Mouse (Mus musculus): Measurements from ENCODE around the gene Kcnip4. TPM values are rescaled to one million over a fixed set of nuclear protein-coding genes. Genes with fewer than 3 reads are reported as not detected.

Gene Kcnip4
- polyA plus RNA-seq, 1 experiment from 2014 or later: 0.66 TPM

DNA sequence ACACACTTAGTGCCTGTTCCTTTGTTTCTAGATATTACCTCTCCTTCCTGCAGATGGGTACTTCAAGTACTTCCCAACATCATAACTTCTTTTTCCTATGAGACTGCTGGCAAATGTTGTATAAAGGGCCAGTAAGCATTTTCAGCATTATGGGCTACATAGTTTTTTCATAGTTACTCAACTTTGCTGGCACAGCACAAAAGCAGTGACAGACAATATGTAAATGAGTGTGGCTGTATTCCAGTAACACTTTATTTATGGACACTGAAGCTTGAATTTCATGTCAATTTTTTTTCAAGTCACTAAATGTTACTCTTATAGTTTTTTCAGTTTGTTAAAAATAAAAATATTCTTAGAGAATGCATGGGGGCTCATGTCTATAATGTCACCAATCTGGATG, 105.0 kb downstream of the Kcnip4 start:
- H3K4me2 ChIP-seq (ENCODE audit: low read depth, low read length): no peak overlapping the region
- H3K9ac ChIP-seq (ENCODE audit: low read length): no peak overlapping the region
- H3K27me3 ChIP-seq (ENCODE audit: control insufficient read depth, insufficient read depth, low read length): no peaks in the 10 kb centered on the region
- no peaks in the 10 kb centered on the region for H3K36me3 ChIP-seq (ENCODE audit: control insufficient read depth, insufficient read depth)
- H3K27ac ChIP-seq (ENCODE audit: low read length): no peak overlapping the region
- ATAC-seq (replicated peaks; ENCODE audit: extremely low read depth, insufficient read depth, low FRiP score): no peak
- H3K4me1 ChIP-seq (ENCODE audit: control insufficient read depth, insufficient read depth, low read length): no peaks in the 10 kb centered on the region
- no peaks in the 10 kb centered on the region for H3K9me3 ChIP-seq (replicated peaks; ENCODE audit: control insufficient read depth, low read length)
- H3K4me3 ChIP-seq (ENCODE audit: low read length): no peak overlapping the region

DNA sequence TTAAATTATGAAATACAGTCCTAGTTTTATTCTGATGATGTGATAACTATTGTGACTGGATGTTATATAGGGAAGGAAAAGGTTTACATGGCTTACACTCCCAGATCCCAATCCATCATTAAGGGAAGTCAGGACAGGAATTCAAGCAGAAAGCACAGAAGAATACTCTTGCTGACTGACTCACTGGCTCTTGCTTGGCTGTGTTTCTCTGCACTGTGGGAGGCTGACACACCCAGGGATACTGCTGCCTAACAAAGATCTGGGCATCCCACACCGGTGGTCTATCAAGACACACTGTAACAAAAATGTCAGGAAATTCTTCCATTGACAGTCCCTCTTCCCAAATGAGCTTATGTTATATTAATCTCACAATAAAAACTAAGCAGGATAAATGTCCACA, 116.4 kb downstream of the Kcnip4 start:
- no peak for ATAC-seq (replicated peaks; ENCODE audit: extremely low read depth, insufficient read depth, low FRiP score)
- no peak overlapping the region for H3K4me2 ChIP-seq (ENCODE audit: low read depth, low read length)
- no peak overlapping the region for H3K4me3 ChIP-seq (ENCODE audit: low read length)
- no peaks in the 10 kb centered on the region for H3K27me3 ChIP-seq (ENCODE audit: control insufficient read depth, insufficient read depth, low read length)
- H3K36me3 ChIP-seq (ENCODE audit: control insufficient read depth, insufficient read depth): no peaks in the 10 kb centered on the region
- no peaks in the 10 kb centered on the region for H3K4me1 ChIP-seq (ENCODE audit: control insufficient read depth, insufficient read depth, low read length)
- WGBS: 66% methylated on average over 1 of the region's 1 CpGs
- no peak overlapping the region for H3K9ac ChIP-seq (ENCODE audit: low read length)
- H3K9me3 ChIP-seq (replicated peaks; ENCODE audit: control insufficient read depth, low read length): no peaks in the 10 kb centered on the region
- H3K27ac ChIP-seq (ENCODE audit: low read length): no peak overlapping the region

DNA sequence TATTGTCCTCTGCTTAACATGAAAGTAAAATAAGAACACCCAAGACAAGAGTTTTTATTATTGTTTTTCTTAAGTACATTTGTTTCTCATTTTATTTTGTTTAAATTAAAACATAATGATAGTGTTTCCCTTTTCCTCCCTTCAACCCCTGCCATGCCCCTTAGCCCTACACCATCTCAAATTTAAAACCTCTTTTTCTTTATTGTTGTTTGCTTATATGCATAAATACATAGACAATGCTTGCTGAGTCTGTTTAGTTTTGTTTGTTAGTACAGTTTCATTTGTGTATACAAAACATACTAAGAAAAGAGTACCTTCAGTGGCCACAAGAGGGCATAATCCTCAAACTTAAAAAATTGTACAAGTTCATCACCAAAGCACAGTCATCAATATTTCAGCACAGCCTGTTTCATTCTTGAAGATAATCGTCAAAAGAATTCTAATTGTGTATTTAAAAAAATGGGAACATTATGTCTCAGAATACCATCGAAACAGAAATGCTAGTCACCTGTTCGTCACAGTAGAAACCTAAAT, 154.1 kb downstream of the Kcnip4 start:
- no peak overlapping the region for H3K4me3 ChIP-seq (ENCODE audit: low read length)
- no peaks in the 10 kb centered on the region for H3K36me3 ChIP-seq (ENCODE audit: control insufficient read depth, insufficient read depth)
- H3K9me3 ChIP-seq (replicated peaks; ENCODE audit: control insufficient read depth, low read length): no peaks in the 10 kb centered on the region
- H3K27me3 ChIP-seq (ENCODE audit: control insufficient read depth, insufficient read depth, low read length): no peaks in the 10 kb centered on the region
- no peaks in the 10 kb centered on the region for H3K4me1 ChIP-seq (ENCODE audit: control insufficient read depth, insufficient read depth, low read length)
- no peak for ATAC-seq (replicated peaks; ENCODE audit: extremely low read depth, insufficient read depth, low FRiP score)
- H3K9ac ChIP-seq (ENCODE audit: low read length): no peak overlapping the region
- no peak overlapping the region for H3K27ac ChIP-seq (ENCODE audit: low read length)
- 45% methylated on average over 3 of the region's 3 CpGs for WGBS
- H3K4me2 ChIP-seq (ENCODE audit: low read depth, low read length): no peak overlapping the region

DNA sequence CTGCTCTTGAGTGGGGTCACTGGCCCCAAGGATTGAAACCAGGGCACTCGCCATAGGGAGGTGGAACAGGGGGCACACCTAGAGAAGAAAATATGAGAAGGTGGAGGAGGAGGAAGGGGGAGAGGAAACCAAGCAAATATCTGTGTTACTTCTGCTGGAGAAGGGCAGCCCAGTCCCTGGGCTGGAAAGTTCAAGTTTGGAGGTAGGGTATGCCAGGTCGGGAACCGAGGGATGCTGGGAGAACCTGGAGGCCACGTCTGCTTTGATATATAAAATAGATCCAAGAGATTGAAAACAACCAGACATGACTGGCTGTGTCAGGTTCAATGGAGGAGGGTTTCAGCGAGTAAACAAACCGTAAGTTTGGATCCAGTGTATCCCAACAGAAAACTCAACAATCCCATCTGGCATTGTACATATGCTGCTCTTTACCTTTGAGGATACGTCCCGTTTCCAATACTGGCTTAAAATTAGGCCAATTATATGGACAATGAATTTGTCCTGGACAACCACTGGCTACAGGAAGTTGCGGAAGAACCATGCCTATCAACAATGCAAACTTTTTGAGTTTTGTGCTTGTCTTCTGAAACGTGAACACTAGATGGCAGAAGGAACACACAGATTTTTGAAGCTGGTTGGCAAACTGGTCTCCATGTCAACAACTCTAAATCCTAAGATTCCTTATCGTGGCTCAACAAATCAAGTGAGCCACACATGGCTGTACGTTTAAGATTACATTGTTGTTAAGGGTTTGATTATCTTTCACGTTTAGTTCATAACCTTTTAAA, 155.9 kb downstream of the Kcnip4 start:
- no peak overlapping the region for H3K9ac ChIP-seq (ENCODE audit: low read length)
- no peaks in the 10 kb centered on the region for H3K36me3 ChIP-seq (ENCODE audit: control insufficient read depth, insufficient read depth)
- H3K4me3 ChIP-seq (ENCODE audit: low read length): no peak overlapping the region
- ATAC-seq (replicated peaks; ENCODE audit: extremely low read depth, insufficient read depth, low FRiP score): no peak
- WGBS: 39% methylated on average over 13 of the region's 13 CpGs
- H3K4me2 ChIP-seq (ENCODE audit: low read depth, low read length): no peak overlapping the region
- H3K9me3 ChIP-seq (replicated peaks; ENCODE audit: control insufficient read depth, low read length): no peaks in the 10 kb centered on the region
- no peak overlapping the region for H3K27ac ChIP-seq (ENCODE audit: low read length)
- H3K4me1 ChIP-seq (ENCODE audit: control insufficient read depth, insufficient read depth, low read length): no peaks in the 10 kb centered on the region
- H3K27me3 ChIP-seq (ENCODE audit: control insufficient read depth, insufficient read depth, low read length): no peaks in the 10 kb centered on the region

DNA sequence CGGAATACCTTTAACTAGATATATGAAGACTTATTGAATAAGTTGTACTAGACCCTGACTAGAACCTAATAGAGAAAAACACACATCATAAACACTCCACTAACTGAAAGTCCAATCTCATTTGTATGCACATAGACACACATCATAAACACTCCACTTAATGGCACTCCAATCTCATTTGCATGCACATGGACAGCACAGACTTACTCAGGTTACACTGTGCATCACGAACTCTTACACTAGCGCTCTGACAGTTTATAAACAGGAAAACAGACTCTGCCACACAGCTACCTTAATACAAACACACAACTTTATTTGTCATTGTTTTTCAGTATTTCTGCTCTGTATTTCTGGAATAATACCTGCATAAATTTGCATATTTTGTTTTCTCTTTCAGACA, 168.3 kb downstream of the Kcnip4 start:
- no peak overlapping the region for H3K4me2 ChIP-seq (ENCODE audit: low read depth, low read length)
- no peak for ATAC-seq (replicated peaks; ENCODE audit: extremely low read depth, insufficient read depth, low FRiP score)
- no peak overlapping the region for H3K4me3 ChIP-seq (ENCODE audit: low read length)
- H3K9ac ChIP-seq (ENCODE audit: low read length): no peak overlapping the region
- no peaks in the 10 kb centered on the region for H3K9me3 ChIP-seq (replicated peaks; ENCODE audit: control insufficient read depth, low read length)
- H3K36me3 ChIP-seq (ENCODE audit: control insufficient read depth, insufficient read depth): no peaks in the 10 kb centered on the region
- no peaks in the 10 kb centered on the region for H3K27me3 ChIP-seq (ENCODE audit: control insufficient read depth, insufficient read depth, low read length)
- no peak overlapping the region for H3K27ac ChIP-seq (ENCODE audit: low read length)
- WGBS: 75% methylated on average over 3 of the region's 3 CpGs
- H3K4me1 ChIP-seq (ENCODE audit: control insufficient read depth, insufficient read depth, low read length): no peaks in the 10 kb centered on the region

DNA sequence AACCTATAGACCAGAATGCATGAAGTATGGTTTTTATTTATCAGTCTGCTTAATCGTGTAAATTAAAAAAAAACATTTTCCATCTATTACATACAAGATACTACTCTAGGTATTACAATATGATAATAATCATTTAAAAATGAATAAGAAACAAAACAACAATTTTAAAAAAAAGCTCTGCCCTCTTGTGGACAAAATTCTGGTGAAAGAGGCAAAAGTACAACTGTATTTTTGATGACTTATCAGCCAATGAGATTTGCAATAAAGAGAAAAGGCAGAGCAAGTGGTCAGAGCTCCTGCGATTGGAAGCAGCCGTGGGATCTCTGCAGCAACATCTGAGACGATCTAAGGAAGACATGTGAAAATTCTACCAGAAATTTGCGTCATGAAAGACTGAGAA, 172.6 kb downstream of the Kcnip4 start:
- Histone ChIP-seq H3K4me3 (ENCODE audit: low read length) (no peak overlapping the region), H3K27me3 (ENCODE audit: control insufficient read depth, insufficient read depth, low read length) (no peaks in the 10 kb centered on the region), H3K4me1 (ENCODE audit: control insufficient read depth, insufficient read depth, low read length) (no peaks in the 10 kb centered on the region), H3K36me3 (ENCODE audit: control insufficient read depth, insufficient read depth) (no peaks in the 10 kb centered on the region), H3K4me2 (ENCODE audit: low read depth, low read length) (no peak overlapping the region), H3K9me3 (replicated peaks; ENCODE audit: control insufficient read depth, low read length) (no peaks in the 10 kb centered on the region), H3K27ac (ENCODE audit: low read length) (no peak overlapping the region), H3K9ac (ENCODE audit: low read length) (no peak overlapping the region)
- no peak for ATAC-seq (replicated peaks; ENCODE audit: extremely low read depth, insufficient read depth, low FRiP score)
- WGBS: 77% methylated on average over 5 of the region's 5 CpGs

DNA sequence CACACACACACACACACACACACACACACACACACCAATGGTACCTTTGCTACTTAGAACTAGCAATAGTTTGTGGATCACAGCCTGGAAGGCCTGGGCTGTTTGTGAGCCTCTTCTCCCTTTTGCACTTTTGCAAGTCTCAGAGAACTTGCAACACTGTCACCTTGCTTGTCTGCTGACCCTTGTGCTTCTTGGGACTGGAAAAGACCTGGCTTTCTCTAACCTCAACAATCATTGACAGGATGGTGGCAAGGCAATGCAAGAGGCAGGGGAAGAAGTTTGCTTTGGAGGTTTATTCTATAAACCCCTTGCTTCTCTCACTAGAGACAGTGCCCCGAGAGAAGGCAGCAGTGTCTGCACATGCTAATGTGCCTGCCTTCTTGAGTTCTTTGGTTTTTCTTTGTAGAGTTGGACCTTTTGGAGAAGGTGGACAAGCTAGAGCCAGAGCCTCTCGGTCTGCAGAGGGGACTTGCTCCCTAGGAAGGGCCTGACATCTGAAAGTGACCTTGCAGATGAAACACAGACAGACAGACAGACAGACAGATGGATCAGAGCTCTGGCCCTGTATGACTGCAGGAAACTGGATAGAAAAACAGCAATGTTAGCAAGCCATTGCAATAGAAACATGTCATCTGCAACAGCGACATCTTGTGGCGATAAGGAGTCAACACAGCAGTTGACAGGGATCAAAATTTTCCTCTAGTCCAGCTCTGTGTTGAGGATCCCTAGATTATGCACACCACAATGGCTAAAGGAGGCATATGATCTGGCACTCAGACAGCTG, 174.4 kb downstream of the Kcnip4 start:
- Histone ChIP-seq H3K27me3 (ENCODE audit: control insufficient read depth, insufficient read depth, low read length) (no peaks in the 10 kb centered on the region), H3K9me3 (replicated peaks; ENCODE audit: control insufficient read depth, low read length) (no peaks in the 10 kb centered on the region), H3K36me3 (ENCODE audit: control insufficient read depth, insufficient read depth) (no peaks in the 10 kb centered on the region), H3K27ac (ENCODE audit: low read length) (no peak overlapping the region), H3K4me2 (ENCODE audit: low read depth, low read length) (no peak overlapping the region), H3K9ac (ENCODE audit: low read length) (no peak overlapping the region), H3K4me1 (ENCODE audit: control insufficient read depth, insufficient read depth, low read length) (no peaks in the 10 kb centered on the region), H3K4me3 (ENCODE audit: low read length) (no peak overlapping the region)
- 0 out of 2 replicates have a peak, but pooled peaks have one; percentile 32 for ATAC-seq (replicated peaks; ENCODE audit: extremely low read depth, insufficient read depth, low FRiP score)
- 28% methylated on average over 4 of the region's 4 CpGs for WGBS

DNA sequence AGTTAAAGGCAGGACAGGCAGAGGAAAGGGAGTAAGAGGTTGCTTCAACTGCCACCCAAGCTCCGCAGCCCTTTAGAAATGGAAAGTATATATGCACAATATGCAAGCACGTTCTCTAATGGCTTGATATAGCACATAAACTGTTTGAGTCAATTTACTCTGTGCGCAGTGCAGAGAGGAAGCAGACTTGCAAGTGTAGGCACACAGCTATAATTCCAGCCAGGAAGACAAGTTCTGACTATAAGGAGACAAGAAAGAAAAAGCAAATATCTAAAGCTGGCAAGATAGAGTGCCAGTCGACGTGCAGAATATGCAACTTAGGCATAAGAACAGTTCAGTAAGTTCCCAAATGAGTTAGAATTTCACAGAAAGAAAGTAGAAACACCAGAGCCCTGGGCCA, 175.2 kb downstream of the Kcnip4 start:
- Histone ChIP-seq H3K27ac (ENCODE audit: low read length) (no peak overlapping the region), H3K9me3 (replicated peaks; ENCODE audit: control insufficient read depth, low read length) (no peaks in the 10 kb centered on the region), H3K4me3 (ENCODE audit: low read length) (no peak overlapping the region), H3K9ac (ENCODE audit: low read length) (no peak overlapping the region), H3K4me2 (ENCODE audit: low read depth, low read length) (no peak overlapping the region), H3K36me3 (ENCODE audit: control insufficient read depth, insufficient read depth) (no peaks in the 10 kb centered on the region), H3K4me1 (ENCODE audit: control insufficient read depth, insufficient read depth, low read length) (no peaks in the 10 kb centered on the region), H3K27me3 (ENCODE audit: control insufficient read depth, insufficient read depth, low read length) (no peaks in the 10 kb centered on the region)
- WGBS: 81% methylated on average over 5 of the region's 5 CpGs
- ATAC-seq (replicated peaks; ENCODE audit: extremely low read depth, insufficient read depth, low FRiP score): no peak

DNA sequence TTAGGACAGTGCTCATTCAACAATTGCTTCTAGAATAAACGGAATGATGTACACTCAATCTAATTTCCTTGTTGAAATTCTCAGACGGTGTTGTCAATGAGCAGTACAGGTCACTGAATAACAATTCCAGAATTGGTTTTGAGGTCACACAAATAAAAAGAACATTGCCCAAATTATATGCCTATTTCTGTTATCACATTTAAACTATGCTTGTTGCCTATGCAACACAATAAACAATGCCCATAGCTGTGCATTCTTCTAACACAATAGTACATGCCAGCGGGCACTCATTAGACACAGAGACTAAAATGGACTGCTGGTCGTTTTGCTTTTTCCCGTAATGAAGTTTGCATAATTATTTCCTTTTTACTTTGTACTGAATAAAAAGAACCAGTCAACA, 176.2 kb downstream of the Kcnip4 start:
- H3K27me3 ChIP-seq (ENCODE audit: control insufficient read depth, insufficient read depth, low read length): no peaks in the 10 kb centered on the region
- H3K27ac ChIP-seq (ENCODE audit: low read length): no peak overlapping the region
- no peak overlapping the region for H3K4me2 ChIP-seq (ENCODE audit: low read depth, low read length)
- H3K4me3 ChIP-seq (ENCODE audit: low read length): no peak overlapping the region
- H3K36me3 ChIP-seq (ENCODE audit: control insufficient read depth, insufficient read depth): no peaks in the 10 kb centered on the region
- H3K9me3 ChIP-seq (replicated peaks; ENCODE audit: control insufficient read depth, low read length): no peaks in the 10 kb centered on the region
- no peak overlapping the region for H3K9ac ChIP-seq (ENCODE audit: low read length)
- H3K4me1 ChIP-seq (ENCODE audit: control insufficient read depth, insufficient read depth, low read length): no peaks in the 10 kb centered on the region
- 77% methylated on average over 5 of the region's 5 CpGs for WGBS
- ATAC-seq (replicated peaks; ENCODE audit: extremely low read depth, insufficient read depth, low FRiP score): no peak
